Mouse (Mus musculus): Measurements from ENCODE around the gene Srpk3.
"Not testable (repeated sequence)": the region's sequence is repeated elsewhere in the genome, so short reads cannot be mapped to it uniquely, and the experiment has no call there.

The Srpk3 gene

DNA sequence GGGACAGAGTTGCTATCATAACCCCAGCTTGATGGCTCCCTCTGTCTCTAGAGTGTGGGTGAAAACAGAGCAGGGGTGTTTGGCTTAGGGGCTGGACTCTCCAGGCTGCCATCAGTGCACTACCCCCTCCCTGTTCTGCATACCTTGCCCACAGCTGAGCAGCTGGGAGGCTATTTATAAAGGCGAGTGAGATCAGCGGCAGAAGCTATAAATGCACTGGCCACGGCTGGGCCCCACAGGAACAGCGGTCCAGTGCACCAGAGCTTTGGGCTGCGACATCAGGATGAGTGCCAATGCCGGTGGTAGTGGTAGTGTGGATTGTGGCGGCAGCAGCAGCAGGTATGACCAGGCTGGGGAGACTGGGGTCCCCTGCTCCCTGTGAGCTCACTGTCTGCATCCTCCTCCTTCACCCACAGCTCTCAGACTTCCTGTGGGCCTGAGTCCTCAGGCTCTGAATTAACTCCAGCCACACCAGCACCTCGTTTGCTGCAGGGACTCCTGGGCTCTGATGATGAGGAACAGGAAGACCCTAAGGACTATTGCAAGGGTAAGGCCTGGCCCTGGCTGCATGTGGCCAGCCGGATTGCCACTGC, at the start of gene Srpk3:
Gene Srpk3, plus strand, starts transcription at position 238 of the 593 bp plus-strand sequence.
- DNase-seq (ENCODE audit: low spot score), result no peak

DNA sequence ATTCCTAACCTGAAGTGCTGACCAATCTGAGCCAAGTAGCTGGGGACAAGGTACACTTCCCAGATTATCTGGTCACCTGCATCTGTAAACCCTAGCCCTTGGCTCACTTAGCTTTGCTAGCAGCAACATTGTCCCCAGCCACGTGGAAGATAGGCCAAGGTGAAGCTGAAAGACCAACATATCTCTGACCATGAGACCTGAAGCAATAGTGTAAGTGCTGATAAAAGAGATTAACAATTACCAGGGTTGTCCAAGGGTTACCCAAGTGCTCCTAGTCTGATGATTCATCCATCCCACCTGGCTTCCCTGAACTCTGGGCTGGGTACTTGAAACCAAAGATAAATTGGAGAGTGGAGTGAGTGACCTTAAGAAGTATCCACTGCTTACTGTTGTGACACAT, 43.3 kb upstream of the Srpk3 start:
- no peak for DNase-seq (ENCODE audit: low spot score)

DNA sequence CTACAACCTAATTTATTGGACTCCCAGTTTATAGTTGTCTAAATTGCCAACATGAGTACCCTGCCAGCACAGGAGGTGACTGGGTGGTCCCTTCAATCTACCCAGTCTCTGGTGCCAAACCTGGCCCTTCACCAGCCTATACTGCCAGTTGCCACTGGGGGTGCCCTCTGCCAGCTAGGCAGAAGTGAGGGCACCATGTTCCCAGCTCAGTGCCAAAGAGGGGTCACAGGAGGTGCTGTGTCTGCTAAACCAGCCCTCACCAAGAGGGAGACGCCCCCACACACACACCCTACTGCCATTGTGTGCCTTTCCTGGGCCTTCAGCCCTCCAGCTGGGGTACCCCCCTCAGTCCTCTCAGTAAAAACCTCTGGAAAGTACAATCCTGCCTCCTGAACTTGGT, 36.0 kb upstream of the Srpk3 start:
- no peak for DNase-seq (ENCODE audit: low spot score)

DNA sequence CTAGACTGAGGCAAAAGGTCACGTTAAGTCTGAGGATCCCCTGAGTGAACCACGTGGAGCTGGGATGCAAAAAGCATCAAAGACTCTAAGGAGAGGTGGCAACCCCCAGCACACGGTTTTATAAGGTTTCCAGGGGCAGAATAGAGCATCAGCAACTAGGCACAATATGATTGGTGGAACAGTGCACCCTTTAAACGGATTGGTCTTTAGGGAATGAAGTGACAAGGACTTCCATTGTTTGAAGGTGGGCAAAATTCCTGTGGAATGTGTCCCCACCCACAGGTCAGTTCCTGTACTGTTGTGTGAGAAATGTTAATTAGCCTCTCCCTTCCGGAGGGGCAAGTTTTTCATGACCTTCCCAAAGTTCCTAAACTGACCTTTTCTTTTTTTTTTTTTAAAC, 35.1 kb upstream of the Srpk3 start:
- no peak for DNase-seq (ENCODE audit: low spot score)

DNA sequence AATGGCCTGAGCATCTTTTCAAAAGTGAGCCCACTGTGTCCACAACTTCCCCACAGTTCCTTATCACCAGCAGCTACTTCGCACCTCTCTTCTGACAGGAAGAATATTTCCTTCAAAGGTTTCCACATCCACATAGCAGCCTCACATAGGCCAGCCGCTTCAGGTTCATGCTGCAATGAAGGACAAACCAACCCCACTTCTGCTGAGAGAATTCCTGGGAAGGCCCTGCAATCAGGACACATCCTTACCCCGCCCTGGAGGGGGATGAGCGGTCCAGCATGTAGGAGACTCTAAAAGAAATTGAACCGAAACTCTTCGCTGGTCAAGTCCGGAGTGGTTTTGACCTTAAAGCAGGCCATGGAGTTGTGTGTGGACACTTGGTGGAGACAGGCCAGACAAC, 34.4 kb upstream of the Srpk3 start:
- DNase-seq (ENCODE audit: low spot score), result not testable (repeated sequence)

DNA sequence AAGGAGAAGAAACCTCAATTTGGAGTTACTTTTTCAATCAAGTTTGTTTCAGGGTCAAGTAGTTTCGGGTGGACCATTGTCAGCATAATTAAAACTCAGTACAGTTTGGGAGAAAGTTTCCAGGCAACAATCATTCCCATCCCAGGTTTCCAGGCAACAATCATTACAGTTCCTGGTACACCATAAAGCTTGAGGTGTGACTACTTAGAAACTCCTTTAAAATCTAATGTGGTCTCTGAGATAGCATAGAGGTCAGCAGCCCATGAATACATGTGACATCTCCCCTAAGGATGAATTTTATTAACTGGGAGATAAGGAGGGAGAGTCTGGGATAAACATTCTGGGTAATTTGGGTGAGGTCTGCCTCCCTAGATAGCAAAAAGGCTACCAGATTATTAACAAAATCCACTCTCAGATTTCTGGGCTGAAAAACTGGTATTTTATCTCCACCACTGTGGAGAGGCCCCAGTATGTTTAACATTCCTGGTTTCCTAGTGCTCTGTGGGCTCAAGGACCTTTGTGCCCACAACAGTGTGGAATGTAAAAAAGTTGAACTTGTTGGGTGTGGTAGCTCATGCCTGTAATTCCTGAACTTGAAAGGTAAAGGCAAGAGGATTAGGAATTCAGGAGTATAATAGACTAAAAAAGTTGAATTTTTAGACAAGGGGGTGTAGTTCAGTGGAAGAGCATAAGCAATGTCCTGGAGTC, 29.3 kb upstream of the Srpk3 start:
- DNase-seq (ENCODE audit: low spot score), result no peak

DNA sequence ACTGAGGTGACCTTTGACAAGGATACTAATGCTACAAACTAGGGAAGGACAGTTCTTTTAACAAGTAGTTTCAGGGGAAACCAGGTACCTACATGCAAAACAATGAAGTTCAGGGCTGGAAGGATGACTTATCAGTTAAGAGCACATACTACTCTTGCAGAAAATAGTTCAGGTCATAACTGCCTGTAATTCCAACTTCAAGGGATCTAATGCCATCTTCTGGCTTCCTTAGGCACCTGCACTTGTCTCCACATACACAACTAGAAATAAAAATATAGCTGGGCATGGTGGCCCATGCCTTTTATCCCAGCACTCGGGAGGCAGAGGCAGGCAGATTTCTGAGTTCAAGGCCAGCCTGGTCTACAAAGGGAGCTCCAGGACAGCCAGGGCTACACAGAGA, 25.2 kb upstream of the Srpk3 start:
- no peak for DNase-seq (ENCODE audit: low spot score)

DNA sequence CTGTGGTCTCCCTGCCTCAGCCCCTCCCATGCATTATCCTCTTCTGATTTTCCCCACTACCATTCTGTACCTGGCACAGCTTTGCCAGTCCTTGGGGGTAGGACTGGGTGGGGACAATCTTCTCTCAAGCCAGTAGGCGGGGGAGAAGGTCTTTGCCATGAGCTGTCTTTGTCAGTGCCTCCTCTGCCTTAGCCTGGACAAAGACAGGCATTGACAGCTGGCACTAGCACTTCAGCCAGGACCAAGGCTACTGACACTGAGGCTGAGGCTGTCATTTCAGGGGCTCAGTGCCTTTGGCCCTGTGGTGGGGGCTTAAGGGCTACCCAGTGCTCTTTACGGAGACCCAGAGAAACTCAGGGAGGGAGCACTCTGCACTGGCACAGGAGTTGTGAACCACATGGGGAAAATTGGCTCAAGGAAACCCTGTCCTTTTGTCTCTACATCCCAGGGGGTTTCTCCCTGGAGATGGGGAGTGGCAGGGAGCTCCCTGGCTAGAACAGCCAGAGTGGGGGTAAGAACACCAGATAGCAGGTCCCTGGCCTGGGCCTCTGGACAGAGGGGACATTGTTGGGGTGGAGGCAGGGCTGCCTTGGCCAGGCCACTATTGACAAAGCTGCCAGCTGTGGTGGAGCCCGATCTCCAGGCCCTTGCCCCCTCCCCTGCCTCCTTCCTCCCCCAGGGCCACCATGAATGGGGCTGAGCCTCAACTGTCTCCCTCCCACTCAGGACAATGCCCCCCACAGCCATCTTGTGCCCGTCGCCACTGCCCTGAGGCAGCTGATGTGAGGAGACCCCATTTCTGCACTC, 17.7 kb upstream of the Srpk3 start, which contains the start of gene Plxnb3:
Gene Plxnb3, plus strand, starts transcription at position 757 of the 807 bp plus-strand sequence.
- no peak for DNase-seq (ENCODE audit: low spot score)

DNA sequence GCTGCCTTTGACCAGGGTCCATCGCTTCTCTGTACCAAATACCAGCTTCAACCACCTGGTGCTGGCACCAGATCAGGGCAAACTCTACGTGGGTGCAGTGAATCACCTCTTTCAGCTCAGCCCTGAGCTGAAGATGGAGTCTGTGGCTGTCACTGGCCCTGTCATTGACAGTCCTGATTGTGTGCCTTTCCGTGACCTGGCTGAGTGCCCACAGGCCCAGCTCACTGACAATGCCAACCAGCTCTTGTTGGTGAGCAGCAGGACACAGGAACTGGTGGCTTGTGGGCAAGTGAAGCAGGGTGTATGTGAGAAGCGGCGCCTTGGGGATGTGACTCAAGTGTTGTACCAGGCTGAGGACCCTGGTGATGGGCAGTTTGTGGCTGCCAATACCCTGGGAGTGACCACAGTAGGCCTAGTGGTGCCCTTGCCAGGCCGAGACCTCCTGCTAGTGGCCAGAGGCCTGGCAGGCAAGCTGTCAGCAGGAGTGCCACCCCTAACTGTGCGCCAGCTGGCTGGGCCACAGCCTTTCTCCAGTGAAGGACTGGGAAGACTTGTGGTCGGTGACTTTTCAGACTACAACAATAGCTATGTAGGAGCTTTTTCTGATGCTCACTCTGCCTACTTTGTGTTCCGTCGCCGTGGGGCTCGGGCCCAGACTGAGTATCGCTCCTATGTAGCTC, 15.5 kb upstream of the Srpk3 start:
- no peak for DNase-seq (ENCODE audit: low spot score)

DNA sequence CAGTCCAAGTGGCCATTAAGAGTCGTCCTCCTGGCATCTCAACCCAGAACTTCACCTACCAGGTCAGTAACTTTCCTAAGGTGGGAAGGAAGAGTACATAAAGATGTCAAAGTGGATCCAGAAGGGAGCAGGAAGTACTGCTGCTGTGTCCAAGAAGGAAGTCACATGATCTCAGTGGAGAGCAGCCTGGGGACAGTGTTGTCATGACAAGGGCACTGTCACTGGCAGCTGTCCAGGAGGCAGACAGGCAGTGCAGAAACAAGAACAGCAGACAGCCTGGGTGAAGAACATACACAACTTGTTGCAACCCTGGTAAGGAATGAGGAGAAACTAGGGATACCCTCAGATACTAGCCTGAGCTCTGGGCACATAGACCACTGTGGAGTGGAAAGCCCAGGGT, 8.9 kb upstream of the Srpk3 start:
- DNase-seq (ENCODE audit: low spot score), result no peak

DNA sequence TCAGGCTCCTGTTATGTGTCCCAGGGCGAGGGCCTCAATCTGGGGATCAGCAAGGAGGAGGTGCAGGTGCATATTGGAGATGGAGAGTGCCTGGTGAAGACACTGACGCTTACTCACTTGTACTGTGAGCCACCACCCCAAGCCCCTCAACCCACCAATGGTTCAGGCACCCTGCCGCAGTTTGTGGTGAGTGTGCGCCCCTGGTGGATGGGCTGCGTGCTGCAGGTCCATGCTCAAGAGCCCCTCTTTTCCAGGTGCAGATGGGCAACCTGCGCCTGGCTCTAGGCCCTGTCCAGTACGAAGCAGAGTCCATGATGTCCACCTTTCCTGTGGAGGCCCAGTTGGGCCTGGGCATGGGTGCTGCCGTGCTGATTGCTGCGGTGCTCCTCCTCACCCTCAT, 6.9 kb upstream of the Srpk3 start:
- no peak for DNase-seq (ENCODE audit: low spot score)

DNA sequence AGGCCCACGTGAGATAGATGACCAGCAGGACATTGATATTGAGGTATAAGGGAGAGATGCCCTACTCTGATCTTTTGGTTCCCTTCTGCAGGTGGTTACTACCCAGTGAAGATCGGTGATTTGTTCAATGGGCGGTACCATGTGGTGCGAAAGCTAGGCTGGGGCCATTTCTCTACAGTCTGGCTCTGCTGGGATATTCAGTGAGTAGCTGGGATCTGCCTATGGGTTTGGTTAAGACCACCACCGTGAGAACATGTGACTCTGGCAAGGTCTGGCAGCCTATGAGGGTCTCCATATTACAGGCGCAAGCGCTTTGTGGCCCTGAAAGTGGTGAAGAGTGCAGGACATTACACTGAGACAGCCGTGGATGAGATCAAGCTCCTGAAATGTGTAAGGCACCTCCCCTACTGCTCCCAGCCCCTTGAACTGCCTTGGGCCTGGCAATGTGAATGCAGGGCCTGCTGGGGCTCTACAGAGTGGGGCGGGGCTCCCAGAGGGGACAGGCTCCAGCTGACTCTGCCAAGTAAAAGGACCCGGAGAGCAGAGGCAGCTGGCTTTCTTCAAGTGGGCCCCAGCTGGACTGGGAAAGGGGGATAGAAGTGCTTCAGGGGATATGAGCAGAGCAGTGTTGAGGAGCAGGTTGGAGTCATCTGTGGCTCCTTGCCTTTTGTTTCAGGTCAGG, 738 bp downstream of the Srpk3 start:
- no peak for DNase-seq (ENCODE audit: low spot score)

DNA sequence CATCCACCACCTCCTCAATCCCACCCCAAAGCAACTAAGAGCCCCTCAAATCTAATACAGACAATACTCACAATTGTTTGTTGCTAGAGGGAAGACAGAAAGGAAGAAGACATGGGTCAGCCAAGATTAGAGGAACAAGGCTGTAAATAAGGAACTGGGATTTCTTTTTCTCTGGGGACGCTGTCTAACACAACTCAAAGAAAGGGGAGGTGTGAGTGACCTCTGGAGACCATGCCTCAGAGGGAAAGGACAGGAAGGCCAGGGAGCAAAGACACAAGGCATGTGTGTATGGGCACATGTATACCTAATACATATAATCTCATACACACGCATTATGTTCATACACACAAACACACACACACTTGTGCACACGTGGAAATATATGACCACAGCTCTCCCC, 8.0 kb downstream of the Srpk3 start:
- DNase-seq (ENCODE audit: low spot score), result no peak

DNA sequence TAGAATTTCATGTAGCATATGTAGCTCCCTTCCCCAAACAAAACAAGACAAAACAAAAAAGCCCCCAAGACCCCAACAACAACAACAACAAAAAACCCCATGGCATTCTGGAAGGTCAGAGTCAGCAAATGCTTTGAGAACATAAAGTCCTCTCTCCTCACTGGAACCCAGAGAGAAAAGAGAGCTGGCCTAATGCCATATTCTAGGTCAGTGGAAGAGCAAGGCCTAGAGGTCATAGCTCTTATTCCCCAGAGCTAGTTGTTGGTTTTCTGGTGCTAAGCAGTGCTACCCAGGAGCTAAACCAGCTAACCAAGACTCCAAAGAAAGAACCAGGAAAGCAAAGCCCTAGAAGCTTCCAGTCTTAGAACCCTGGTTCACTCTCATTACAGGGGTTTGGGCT, 11.5 kb downstream of the Srpk3 start:
- no peak for DNase-seq (ENCODE audit: low spot score)

DNA sequence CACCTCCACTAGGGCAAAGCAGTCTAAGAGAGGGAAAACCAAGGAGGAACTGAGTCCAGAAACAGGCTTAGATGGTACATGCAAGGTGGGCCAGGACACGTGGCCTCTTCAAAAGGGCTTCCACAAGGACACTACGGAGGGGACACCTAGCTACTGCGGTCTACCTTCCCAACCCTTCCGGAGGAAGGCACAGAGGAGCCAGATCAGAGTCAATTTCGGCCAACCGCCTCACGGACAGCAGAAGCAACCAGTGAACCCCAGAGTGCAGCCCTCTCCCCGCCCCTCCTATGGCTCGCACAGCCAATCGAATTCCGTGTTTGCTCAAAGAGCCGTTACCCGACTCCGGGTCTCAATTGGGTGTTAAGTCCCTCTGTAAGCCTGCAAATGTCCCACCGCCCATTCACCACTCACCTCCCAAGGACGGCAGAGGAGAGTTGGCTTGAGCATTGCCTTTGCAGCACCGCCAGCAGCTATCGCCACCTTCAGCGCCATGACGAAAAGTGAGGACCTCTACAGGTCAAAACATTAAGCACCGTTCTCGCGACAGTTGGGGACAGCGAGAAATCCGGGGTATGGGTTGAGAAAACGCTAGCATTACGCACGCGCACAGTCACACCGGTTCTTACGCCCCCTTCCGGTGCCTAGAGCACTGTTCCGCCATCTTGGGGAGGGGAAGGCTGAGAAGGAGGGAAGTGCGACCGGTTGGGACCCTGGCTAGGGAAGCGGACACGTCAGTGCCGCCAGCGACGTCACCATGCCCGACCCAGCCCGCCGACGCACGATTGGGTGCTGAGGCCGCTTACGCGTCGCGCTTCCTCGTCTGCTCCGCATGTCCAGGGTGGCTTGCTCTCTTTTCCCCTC, 12.4 kb downstream of the Srpk3 start, which contains the start of the genes Idh3g and Ssr4:
Gene Idh3g, minus strand, starts transcription at position 534 of the 861 bp plus-strand sequence.
Gene Ssr4, plus strand, starts transcription at position 665 of the 861 bp plus-strand sequence.
- peak; percentile 78 for DNase-seq (ENCODE audit: low spot score)

DNA sequence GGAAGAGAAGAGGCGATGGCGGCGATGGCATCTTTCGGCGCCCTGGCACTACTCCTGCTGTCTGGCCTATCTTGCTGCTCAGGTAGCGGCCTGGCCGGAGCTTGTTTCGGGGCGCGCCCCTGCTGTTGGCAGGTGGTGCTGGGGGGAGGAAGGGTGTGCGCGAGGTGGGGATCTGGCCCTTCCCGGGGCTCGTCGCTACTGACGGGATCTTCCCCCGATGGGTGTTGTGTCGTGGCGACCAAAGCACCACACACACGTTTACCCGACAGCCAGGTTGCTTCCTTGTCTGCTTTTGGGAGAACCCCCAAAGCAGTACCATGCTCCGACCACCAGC, 13.0 kb downstream of the Srpk3 start:
- DNase-seq (ENCODE audit: low spot score), result no peak

DNA sequence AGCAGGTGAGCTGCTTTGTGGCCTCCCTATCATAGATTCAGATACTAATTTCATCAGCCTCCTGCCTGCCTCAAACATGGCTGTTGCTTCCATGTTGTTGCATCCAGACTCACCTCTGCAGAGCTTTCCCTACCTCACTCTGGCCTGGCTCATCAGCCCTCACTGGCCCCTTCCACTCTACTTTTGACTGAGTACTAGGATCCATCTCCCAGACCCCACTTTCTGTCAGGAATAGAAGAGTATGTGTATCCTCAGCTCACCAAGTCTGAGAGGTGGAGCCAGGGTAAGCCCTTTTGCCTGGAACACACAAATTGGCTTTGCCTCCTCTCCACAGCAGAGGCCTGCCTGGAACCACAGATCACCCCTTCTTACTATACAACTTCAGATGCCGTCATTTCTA, 14.3 kb downstream of the Srpk3 start:
- DNase-seq (ENCODE audit: low spot score), result no peak

DNA sequence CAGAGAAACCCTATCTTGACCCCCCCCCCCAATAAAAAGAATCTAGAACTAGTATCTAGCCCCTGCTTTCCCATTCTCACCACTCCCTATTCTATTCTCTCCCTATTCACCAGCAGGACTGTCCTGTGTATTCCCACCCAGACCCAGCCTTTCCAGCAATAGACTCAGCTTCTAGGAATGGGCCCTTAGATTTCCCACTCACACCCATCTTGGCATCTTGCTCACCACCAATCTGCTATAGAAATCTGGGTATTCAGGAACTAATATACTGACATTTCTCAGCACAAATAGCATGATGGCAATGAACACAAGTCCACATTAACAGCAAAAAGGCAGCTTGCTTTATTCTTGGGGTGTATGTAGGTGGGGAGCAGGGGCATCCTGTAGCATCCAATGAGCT, 18.8 kb downstream of the Srpk3 start:
- DNase-seq (ENCODE audit: low spot score), result no peak

DNA sequence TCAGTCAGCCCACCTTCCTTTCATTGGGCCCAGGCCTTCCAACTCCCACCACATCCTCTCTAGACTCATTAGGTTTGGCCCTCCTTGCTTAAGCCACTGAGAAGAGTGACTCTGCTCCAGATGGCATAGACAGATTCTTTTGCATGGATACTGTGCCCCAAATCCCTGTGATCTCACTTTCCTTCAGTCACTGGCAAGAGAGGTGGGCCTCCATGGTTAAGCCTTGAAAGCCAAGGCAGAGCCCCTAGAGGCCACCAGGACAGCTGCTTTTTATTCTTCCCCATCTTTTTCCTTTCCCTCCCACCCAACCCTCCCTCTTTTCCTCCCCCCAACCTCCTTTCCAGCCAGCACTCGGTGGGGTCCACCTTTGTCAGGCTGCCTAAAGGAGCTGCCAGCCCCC, 19.3 kb downstream of the Srpk3 start:
- DNase-seq (ENCODE audit: low spot score), result no peak

DNA sequence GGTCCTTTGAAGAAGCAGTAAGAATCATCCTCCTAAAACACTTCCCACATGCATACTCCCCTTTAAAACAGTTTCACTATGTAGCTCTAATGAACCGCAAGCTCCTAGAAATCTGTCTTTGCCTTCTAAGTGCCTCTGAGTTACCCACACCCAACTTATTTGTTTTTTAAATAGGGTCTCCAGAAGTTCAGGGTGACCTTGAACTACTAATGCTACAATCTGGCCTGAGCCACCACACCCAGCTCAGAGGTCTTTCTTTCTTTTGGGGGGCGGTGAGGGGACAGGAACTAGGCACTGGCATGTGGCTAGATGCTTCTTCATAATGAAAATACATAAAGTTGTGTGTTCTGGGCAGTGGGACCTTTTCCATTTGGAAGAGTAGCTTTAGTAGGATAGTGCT, 23.3 kb downstream of the Srpk3 start:
- DNase-seq (ENCODE audit: low spot score), result no peak

DNA sequence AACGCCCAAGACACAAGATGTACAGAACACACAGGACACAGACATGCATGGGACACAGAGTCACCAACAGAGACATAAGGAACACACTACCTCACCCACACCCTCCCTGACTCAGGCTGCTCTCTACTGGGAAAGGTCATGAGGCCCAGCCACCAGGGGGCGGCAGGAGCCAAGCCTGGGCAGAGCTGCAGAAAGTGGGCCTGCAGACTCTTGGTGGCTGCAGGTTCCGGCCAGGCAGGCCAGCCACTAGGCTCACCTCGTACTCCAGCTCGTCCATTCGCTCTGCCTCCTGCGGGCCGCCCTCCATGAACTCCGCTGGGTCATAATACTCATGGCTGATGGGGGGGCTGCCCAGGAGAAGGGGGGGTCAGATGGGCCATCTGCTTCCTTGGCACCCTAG, 24.3 kb downstream of the Srpk3 start:
- peak; percentile 35 for DNase-seq (ENCODE audit: low spot score)
